In genomic region chr1:189627976-189628768, GRCm38 (mm10) we compare ENCODE assay signal across 8 mouse cellular contexts. TPM values are rescaled to one million over a fixed set of nuclear protein-coding genes. Genes with fewer than 3 reads are reported as not detected.
A peak's percentile ranks its signal among the peaks of the same experiment; 100 is the strongest.
DNase-seq lines count a peak whose midpoint lies in the region; ATAC-seq and TF ChIP-seq lines count a peak whose summit lies in the region.

No protein-coding gene starts in this region.

- H3K4me3 ChIP-seq in hindbrain, embryonic 10.5 days = no peak overlapping the region
- no peak overlapping the region for H3K4me3 ChIP-seq in hindbrain, embryonic 12.5 days
- H3K4me3 ChIP-seq in cortical plate, adult 2 months (ENCODE audit: insufficient read depth, low read length) = no peak overlapping the region
- H3K4me3 ChIP-seq in myocyte = no peak overlapping the region
- no peak overlapping the region for H3K4me3 ChIP-seq in thymus, adult 2 months (ENCODE audit: control insufficient read depth, insufficient read depth, low read length)

- peaks cover 12% of the 10 kb centered on the region; the same call in 1 of the 2 replicates for H3K4me1 ChIP-seq in hindbrain, embryonic 10.5 days (replicated peaks)
- H3K4me1 ChIP-seq in hindbrain, embryonic 12.5 days = 0 out of 2 replicates have a peak, but pooled peaks cover 10% of the 10 kb centered on the region
- peaks cover 8% of the 10 kb centered on the region for H3K4me1 ChIP-seq in cortical plate, adult 2 months (ENCODE audit: control insufficient read depth, insufficient read depth, low read length)
- H3K4me1 ChIP-seq in thymus, adult 2 months (replicated peaks; ENCODE audit: control insufficient read depth, insufficient read depth, low read length) = no peaks in the 10 kb centered on the region

- no peak overlapping the region for H3K27ac ChIP-seq in hindbrain, embryonic 10.5 days
- H3K27ac ChIP-seq in hindbrain, embryonic 12.5 days = no peak overlapping the region
- no peak overlapping the region for H3K27ac ChIP-seq in cortical plate, adult 2 months (ENCODE audit: insufficient read depth, low read length)
- no peak overlapping the region for H3K27ac ChIP-seq in thymus, adult 2 months (ENCODE audit: control insufficient read depth, insufficient read depth, low read length)

- no peaks in the 10 kb centered on the region for H3K79me2 ChIP-seq in myocyte (ENCODE audit: control insufficient read depth, insufficient read depth)

- H3K9ac ChIP-seq in hindbrain, embryonic 12.5 days = no peak overlapping the region

- H3K36me3 ChIP-seq in hindbrain, embryonic 10.5 days = no peaks in the 10 kb centered on the region
- no peaks in the 10 kb centered on the region for H3K36me3 ChIP-seq in hindbrain, embryonic 12.5 days
- no peaks in the 10 kb centered on the region for H3K36me3 ChIP-seq in myocyte (ENCODE audit: control insufficient read depth, insufficient read depth)
- no peaks in the 10 kb centered on the region for H3K36me3 ChIP-seq in thymus, adult 2 months (ENCODE audit: control insufficient read depth, insufficient read depth, low read length)

- peak; percentile 81 for DNase-seq in hindbrain, embryonic 10.5 days (ENCODE audit: low spot score)
- DNase-seq in NIH3T3 (ENCODE audit: low read depth) = peak; percentile 89
- DNase-seq in heart, postnatal 10 days = peak; percentile 55 to 76
- peak; percentile 26 to 66 for DNase-seq in layer of hippocampus, postnatal 25 days (ENCODE audit: extremely low spot score in 1 of 2, low spot score in 1 of 2)
- peak; percentile 70 for DNase-seq in thymus, adult 2 months

- TF ChIP-seq CTCF in cortical plate, adult 2 months (IDR thresholded peaks at IDR 0.05; ENCODE audit: extremely low read depth, insufficient read depth, low read length) = peak; percentile 74
- no peak for TF ChIP-seq CTCF in thymus, adult 2 months (IDR thresholded peaks at IDR 0.05; ENCODE audit: borderline replicate concordance, control insufficient read depth, extremely low read depth, insufficient read depth, low read length, poor library complexity)

- H3K9me3 ChIP-seq in hindbrain, embryonic 10.5 days = peaks cover 14% of the 10 kb centered on the region
- no peaks in the 10 kb centered on the region for H3K9me3 ChIP-seq in hindbrain, embryonic 12.5 days (replicated peaks)

- no peak overlapping the region for H3ac ChIP-seq in myocyte (ENCODE audit: control insufficient read depth, insufficient read length)

- TF ChIP-seq POLR2A in cortical plate, adult 2 months (IDR thresholded peaks at IDR 0.05; ENCODE audit: extremely low read depth, insufficient read depth, low read length) = no peak
- no peak for TF ChIP-seq POLR2A in myocyte (IDR thresholded peaks at IDR 0.05; ENCODE audit: insufficient read length, low read depth)
- TF ChIP-seq POLR2A in thymus, adult 2 months (IDR thresholded peaks at IDR 0.05; ENCODE audit: control insufficient read depth, extremely low read depth, insufficient read depth, low read length, poor library complexity) = no peak

- no peak for ATAC-seq in hindbrain, embryonic 12.5 days (ENCODE audit: low FRiP score)

- H3K27me3 ChIP-seq in hindbrain, embryonic 10.5 days (ENCODE audit: insufficient read depth, poor library complexity, severe bottlenecking) = no peaks in the 10 kb centered on the region
- H3K27me3 ChIP-seq in hindbrain, embryonic 12.5 days = no peaks in the 10 kb centered on the region
- no peaks in the 10 kb centered on the region for H3K27me3 ChIP-seq in myocyte (ENCODE audit: control insufficient read depth, insufficient read depth, insufficient read length)
- H3K27me3 ChIP-seq in thymus, adult 2 months (ENCODE audit: control insufficient read depth, insufficient read depth, low read length) = no peaks in the 10 kb centered on the region

- intact Hi-C loops in heart, postnatal 10 days (cut with DNase I) = loop anchor here (1.0 kb wide), 1 partner anchor 601 kb away; no protein-coding TSS in a partner anchor

- WGBS in hindbrain, embryonic 10.5 days = 69% methylated on average over 9 of the region's 9 CpGs
- WGBS in hindbrain, embryonic 12.5 days = 63% methylated on average over 9 of the region's 9 CpGs
- WGBS in thymus, adult 2 months = 82% methylated on average over 9 of the region's 9 CpGs

- H3K4me2 ChIP-seq in hindbrain, embryonic 12.5 days (replicated peaks) = no peak overlapping the region
- peak overlapping the region; percentile 58 for H3K4me2 ChIP-seq in myocyte (ENCODE audit: low read depth)

TF ChIP-seq in myocyte, 11 proteins besides CTCF, POLR2A, EP300 and RAD21:
- no peak for TF ChIP-seq POLR2AphosphoS2 (IDR thresholded peaks at IDR 0.05; ENCODE audit: insufficient read length, low read depth)
- TF ChIP-seq USF1 (IDR thresholded peaks at IDR 0.05; ENCODE audit: low read depth) = no peak
- TF ChIP-seq E2F4 (IDR thresholded peaks at IDR 0.05; ENCODE audit: insufficient read depth) = no peak
- no peak for TF ChIP-seq REST (IDR thresholded peaks at IDR 0.05; ENCODE audit: insufficient read depth, insufficient read length)
- no peak for TF ChIP-seq MAX (IDR thresholded peaks at IDR 0.05; ENCODE audit: low read depth)
- no peak for TF ChIP-seq CEBPB (IDR thresholded peaks at IDR 0.05; ENCODE audit: insufficient read depth, poor library complexity, severe bottlenecking)
- TF ChIP-seq TCF12 (IDR thresholded peaks at IDR 0.05; ENCODE audit: insufficient read depth, poor library complexity, severe bottlenecking) = no peak
- no peak for TF ChIP-seq TCF3 (IDR thresholded peaks at IDR 0.05; ENCODE audit: insufficient read length, low read depth)
- no peak for TF ChIP-seq SRF (IDR thresholded peaks at IDR 0.05; ENCODE audit: control insufficient read depth, insufficient read length, low read depth)
- TF ChIP-seq MYOD1 (IDR thresholded peaks at IDR 0.05; ENCODE audit: control insufficient read depth in 1 of 3, insufficient read length in 2 of 3, low read depth in 2 of 3) = no peak
- TF ChIP-seq MYOG (IDR thresholded peaks at IDR 0.05; ENCODE audit: control insufficient read depth in 1 of 3, insufficient read depth in 1 of 3, insufficient read length in 2 of 3, low read depth in 2 of 3) = no peak
TF ChIP-seq in myocyte: peak in this region for 0.

RNA-seq across cellular contexts. Expression of gene Cenpf, which starts 59.7 kb away (rescaled TPM):
- polyA plus RNA-seq in hindbrain, embryonic 10.5 days (2016; fragmentation: Nextera tagmentation; extraction: Ambion mirVana) = 71.0 and 122 TPM in 2 replicates
- polyA plus RNA-seq in hindbrain, embryonic 12.5 days (2016; fragmentation: Nextera tagmentation; extraction: Ambion mirVana) = 82.6 and 86.6 TPM in 2 replicates
- 0.15 and 0.23 TPM in 2 replicates for polyA plus RNA-seq in cortical plate, adult 2 months (2012; rRNA removed)
- 10 to 100 TPM; 18.0 to 20.2 TPM for total RNA-seq in heart, postnatal 10 days (2021)
- 1 to 10 TPM in 1 of 2 experiments, under 1 TPM in 1; 0.99 to 2.1 TPM for total RNA-seq in layer of hippocampus, postnatal 25 days (2021)
- 2.2 TPM for polyA plus RNA-seq in myocyte (2012; fragmentation: generic; extraction: Trizol)
- 10.3 and 10.8 TPM in 2 replicates for polyA plus RNA-seq in thymus, adult 2 months (2012; rRNA removed)
